Mouse (Mus musculus) lung, postnatal 0 days (tissue): ENCODE measurements around the gene Ccl28. TPM values are rescaled to one million over a fixed set of nuclear protein-coding genes. Genes with fewer than 3 reads are reported as not detected.

Experiments
- ATAC-seq: fragments of 200-750 bp; cut with Nextera tagmentation; 2 replicates; pipeline ENCODE4 v1.8.0; 2017; ENCODE audit warnings: moderate library complexity
- DNase-seq: peaks from one replicate; pipeline ENCODE4 v3.0.0-alpha.2; 2016; ENCODE audit warnings: low spot score
- H3K27ac ChIP-seq: fragments of 300-500 bp; sonication (generic); 2 replicates; pipeline ENCODE4 v1.5.1; 2014; ENCODE audit warnings: antibody characterized with exemption, mild to moderate bottlenecking, low read length, mixed read lengths
- H3K27me3 ChIP-seq: fragments of 300-500 bp; sonication (generic); replicated peaks from 2 replicates; pipeline ENCODE4 v1.6.1; 2014; ENCODE audit warnings: low read length, mixed read lengths; ENCODE audit not compliant: insufficient read depth
- H3K36me3 ChIP-seq: fragments of 300-500 bp; sonication (generic); 2 replicates; pipeline ENCODE4 v1.6.1; 2014; ENCODE audit warnings: low read length, mixed read lengths; ENCODE audit not compliant: insufficient read depth
- H3K4me1 ChIP-seq: fragments of 300-500 bp; sonication (generic); 2 replicates; pipeline ENCODE4 v1.6.1; 2014; ENCODE audit warnings: antibody characterized with exemption, low read depth, low read length, mixed read lengths; ENCODE audit not compliant: insufficient read depth
- H3K4me2 ChIP-seq: fragments of 300-500 bp; sonication (generic); replicated peaks from 2 replicates; pipeline ENCODE4 v1.6.1; 2014; ENCODE audit warnings: low read depth, mild to moderate bottlenecking, low read length, moderate library complexity, mixed read lengths
- H3K4me3 ChIP-seq: fragments of 300-500 bp; sonication (generic); 2 replicates; pipeline ENCODE4 v1.5.1; 2014; ENCODE audit warnings: low read depth, low read length
- H3K9ac ChIP-seq: fragments of 300-500 bp; sonication (generic); replicated peaks from 2 replicates; pipeline ENCODE4 v1.6.1; 2014; ENCODE audit warnings: low read depth, mild to moderate bottlenecking
- H3K9me3 ChIP-seq: fragments of 300-500 bp; sonication (generic); 2 replicates; pipeline ENCODE4 v1.6.1; 2016; ENCODE audit warnings: low read length, mixed read lengths
- CTCF ChIP-seq: IDR thresholded peaks from 2 replicates; pipeline ENCODE4 v1.5.1; 2016; ENCODE audit warnings: antibody characterized with exemption, mild to moderate bottlenecking
- EP300 ChIP-seq: IDR thresholded peaks from 2 replicates; pipeline ENCODE4 v1.6.1; 2016; ENCODE audit warnings: antibody characterized with exemption, mild to moderate bottlenecking, control low read depth
- WGBS: fragments of 180-500 bp; shearing (Covaris S2); extraction: QIAGEN DNeasy Blood & Tissue Kit; methylation state at CpG from one replicate; pipeline ENCODE4 v1.1.7; 2014; 5-methylcytosine and 5-hydroxymethylcytosine counted together
- polyA plus RNA-seq: library from polyadenylated mRNA; unstranded; fragments of >200 nt; fragmentation: Nextera tagmentation; extraction: Ambion mirVana; gene quantifications from 2 replicates; pipeline ENCODE4 v1.2.1, GENCODE M21; 2015

Ccl28 gene
- polyA plus RNA-seq, 1 experiment from 2014 or later = 0.17 TPM

DNA sequence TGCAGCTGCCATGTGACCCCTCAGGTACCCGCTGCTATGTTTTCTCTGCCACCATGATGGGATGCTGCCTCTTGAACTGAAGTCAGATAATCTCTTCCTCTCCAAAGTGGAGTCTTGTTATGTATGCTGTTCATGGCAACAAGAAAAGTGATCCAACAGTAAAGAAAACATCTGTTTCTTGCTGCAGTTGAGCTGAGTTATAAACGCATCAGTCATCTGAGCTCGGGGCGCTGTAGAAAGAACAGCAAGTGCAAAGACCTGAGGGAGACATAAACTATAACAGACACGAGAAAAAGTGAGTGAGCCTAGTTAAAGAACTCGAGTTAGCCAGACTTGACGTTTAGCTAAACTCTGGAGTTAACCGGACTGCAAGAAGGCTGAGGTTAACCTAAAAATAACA, 55.2 kb downstream of the Ccl28 start:
- Histone ChIP-seq H3K4me1 (no peaks in the 10 kb centered on the region), H3K4me3 (no peak overlapping the region), H3K9ac (no peak overlapping the region), H3K36me3 (no peaks in the 10 kb centered on the region), H3K9me3 (no peaks in the 10 kb centered on the region), H3K4me2 (no peak overlapping the region), H3K27ac (no peak overlapping the region), H3K27me3 (no peaks in the 10 kb centered on the region)
- 64% methylated on average over 8 of the region's 8 CpGs for WGBS
- ATAC-seq (no peak), DNase-seq (no peak)
- TF ChIP-seq CTCF = no peak

DNA sequence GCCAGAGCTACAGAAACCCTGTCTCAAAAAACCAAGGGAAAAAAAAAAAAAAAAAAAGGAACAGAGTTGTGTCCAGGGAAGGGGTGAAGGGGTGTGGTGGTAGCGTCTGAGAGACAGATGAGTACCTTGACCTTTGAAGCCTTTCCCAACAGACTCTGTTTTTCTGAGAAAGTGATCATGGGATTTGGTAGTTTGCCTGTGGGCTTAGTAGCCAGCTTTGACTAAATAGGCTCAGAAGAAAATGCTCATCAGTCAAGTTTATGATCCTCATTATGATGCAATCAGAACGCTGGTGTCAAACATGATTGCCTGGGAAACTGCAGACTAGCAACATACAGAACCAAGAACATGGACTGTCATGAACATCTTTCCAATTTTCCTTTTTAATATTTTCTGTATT, 56.1 kb downstream of the Ccl28 start:
- Histone ChIP-seq H3K27ac (no peak overlapping the region), H3K36me3 (no peaks in the 10 kb centered on the region), H3K4me3 (no peak overlapping the region), H3K4me2 (no peak overlapping the region), H3K27me3 (no peaks in the 10 kb centered on the region), H3K4me1 (no peaks in the 10 kb centered on the region), H3K9me3 (no peaks in the 10 kb centered on the region), H3K9ac (no peak overlapping the region)
- no peak for TF ChIP-seq CTCF
- no peak for TF ChIP-seq EP300
- ATAC-seq = no peak
- WGBS = 72% methylated on average over 2 of the region's 2 CpGs
- no peak for DNase-seq

GRCm38 (mm10) chr13:119681161-119681560, 57.5 kb downstream of the Ccl28 start:
- WGBS = 61% methylated on average over 3 of the region's 3 CpGs
- Histone ChIP-seq H3K27ac (no peak overlapping the region), H3K9ac (no peak overlapping the region), H3K9me3 (no peaks in the 10 kb centered on the region), H3K4me1 (no peaks in the 10 kb centered on the region), H3K36me3 (no peaks in the 10 kb centered on the region), H3K4me2 (no peak overlapping the region), H3K27me3 (no peaks in the 10 kb centered on the region), H3K4me3 (no peak overlapping the region)
- ATAC-seq = no peak
- DNase-seq = no peak
- TF ChIP-seq EP300 = no peak

GRCm38 (mm10) chr13:119684416-119685177, 61.0 kb downstream of the Ccl28 start:
- TF ChIP-seq CTCF = no peak
- TF ChIP-seq EP300 = 0 out of 2 replicates have a peak, but pooled peaks have one; percentile 35
- no peaks in the 10 kb centered on the region for H3K36me3 ChIP-seq
- H3K4me2 ChIP-seq = no peak overlapping the region
- 57% methylated on average over 11 of the region's 11 CpGs for WGBS
- no peak overlapping the region for H3K4me3 ChIP-seq
- no peaks in the 10 kb centered on the region for H3K9me3 ChIP-seq
- no peaks in the 10 kb centered on the region for H3K4me1 ChIP-seq
- peak; percentile 61 for DNase-seq
- no peak overlapping the region for H3K27ac ChIP-seq
- no peaks in the 10 kb centered on the region for H3K27me3 ChIP-seq
- H3K9ac ChIP-seq = no peak overlapping the region
- peak; percentile 57 for ATAC-seq

DNA sequence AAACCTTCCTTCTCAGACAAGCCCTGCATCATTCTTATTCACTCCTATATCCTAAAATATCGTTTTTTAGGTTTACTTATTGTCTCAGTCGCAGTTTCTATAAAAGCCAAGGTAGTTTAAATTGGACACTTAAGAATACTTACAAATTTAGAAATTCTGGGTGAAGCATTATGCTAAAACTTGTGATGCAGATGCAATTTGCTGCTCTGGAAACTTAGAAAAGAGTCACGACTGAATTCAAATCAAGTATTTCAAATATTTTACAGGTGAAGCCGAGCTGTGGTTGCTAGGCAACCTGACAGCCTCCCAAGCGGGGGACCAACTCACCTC, 66.1 kb downstream of the Ccl28 start:
- H3K36me3 ChIP-seq = no peaks in the 10 kb centered on the region
- peak overlapping the region; percentile 39; the same call in 1 of the 2 replicates for H3K4me2 ChIP-seq
- 6% methylated on average over 5 of the region's 5 CpGs for WGBS
- H3K27ac ChIP-seq = no peak overlapping the region
- no peak for TF ChIP-seq CTCF
- TF ChIP-seq EP300 = no peak
- H3K9ac ChIP-seq = no peak overlapping the region
- no peaks in the 10 kb centered on the region for H3K9me3 ChIP-seq
- no peaks in the 10 kb centered on the region for H3K27me3 ChIP-seq
- peaks cover 5% of the 10 kb centered on the region; the same call in 1 of the 2 replicates for H3K4me1 ChIP-seq
- H3K4me3 ChIP-seq = peak overlapping the region; percentile 96
- ATAC-seq = no peak
- no peak for DNase-seq

GRCm38 (mm10) chr13:119690039-119690728, 66.6 kb downstream of the Ccl28 start, which contains the start of gene Hmgcs1:
Gene Hmgcs1 (plus strand): TSS chr13:119690379.
- peak; percentile 94 for TF ChIP-seq EP300
- no peak for TF ChIP-seq CTCF
- no peaks in the 10 kb centered on the region for H3K9me3 ChIP-seq
- H3K4me1 ChIP-seq = peaks cover 5% of the 10 kb centered on the region; the same call in 1 of the 2 replicates
- no peaks in the 10 kb centered on the region for H3K27me3 ChIP-seq
- ATAC-seq (peak; percentile 99), DNase-seq (peak; percentile 100)
- peak within 1 kb of the TSS; percentile 70 for H3K9ac ChIP-seq
- H3K27ac ChIP-seq = peak within 1 kb of the TSS; percentile 92
- WGBS = under 1% methylated on average over 44 of the region's 59 CpGs
- H3K36me3 ChIP-seq = no peaks in the 10 kb centered on the region
- peak within 1 kb of the TSS; percentile 96 for H3K4me3 ChIP-seq
- peak within 1 kb of the TSS; percentile 82 for H3K4me2 ChIP-seq
